Mouse (Mus musculus) embryonic fibroblast, embryonic 13.5 days (primary cell): ENCODE data around the gene C2cd2. TPM values are rescaled to one million over a fixed set of nuclear protein-coding genes. Genes with fewer than 3 reads are reported as not detected.

Experiments
- H3K27ac ChIP-seq: 2 replicates; pipeline ENCODE4 v1.5.1; 2012; ENCODE audit warnings: low read length, control low read depth, inconsistent platforms; ENCODE audit not compliant: insufficient read depth
- H3K4me1 ChIP-seq: 2 replicates; pipeline ENCODE4 v1.6.1; 2011; ENCODE audit warnings: low read length; ENCODE audit not compliant: control insufficient read depth, insufficient read depth
- H3K4me3 ChIP-seq: 2 replicates; pipeline ENCODE4 v1.5.1; 2011; ENCODE audit warnings: mild to moderate bottlenecking, control low read depth, low read length; ENCODE audit not compliant: insufficient read depth
- CTCF ChIP-seq: IDR thresholded peaks from 2 replicates; pipeline ENCODE4 v1.5.1; 2011; ENCODE audit warnings: mild to moderate bottlenecking, control low read depth, low read length, moderate library complexity, borderline replicate concordance; ENCODE audit not compliant: insufficient read depth
- POLR2A ChIP-seq: IDR thresholded peaks from 2 replicates; pipeline ENCODE4 v1.6.1; 2011; ENCODE audit warnings: low read depth, mild to moderate bottlenecking, control low read depth, low read length, moderate library complexity
- polyA plus RNA-seq: library from polyadenylated mRNA; stranded (reverse); fragments of >200 nt; gene quantifications from 2 replicates; pipeline ENCODE4 v1.2.4, GENCODE M21; 2011; ENCODE audit warnings: low read depth; ENCODE audit not compliant: missing spikeins, insufficient read length

The C2cd2 gene
- polyA plus RNA-seq, 1 experiment, result 30.3 TPM

DNA sequence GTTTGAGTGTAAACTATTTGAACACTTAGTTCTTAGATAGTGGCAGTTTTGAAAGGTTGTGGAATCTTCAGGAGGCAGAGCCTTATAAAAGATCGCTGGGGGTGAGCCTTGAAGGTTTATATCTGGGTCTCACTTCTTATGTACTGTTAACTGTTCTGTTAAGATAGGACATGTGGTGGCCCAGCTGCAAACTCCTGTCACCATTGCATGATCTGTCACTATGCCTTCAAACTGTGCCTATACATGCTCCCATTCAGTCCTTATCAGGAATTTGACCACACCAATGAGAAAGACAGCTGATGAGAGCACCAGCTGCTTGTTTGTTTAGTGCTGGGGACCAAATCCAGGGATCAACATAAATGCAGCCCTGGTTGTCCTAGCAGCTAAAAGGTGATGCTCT, 14.9 kb upstream of the C2cd2 start:
- Histone ChIP-seq H3K4me1 (no peaks in the 10 kb centered on the region), H3K27ac (no peak overlapping the region), H3K4me3 (no peak overlapping the region)
- TF ChIP-seq POLR2A (no peak), CTCF (no peak)

DNA sequence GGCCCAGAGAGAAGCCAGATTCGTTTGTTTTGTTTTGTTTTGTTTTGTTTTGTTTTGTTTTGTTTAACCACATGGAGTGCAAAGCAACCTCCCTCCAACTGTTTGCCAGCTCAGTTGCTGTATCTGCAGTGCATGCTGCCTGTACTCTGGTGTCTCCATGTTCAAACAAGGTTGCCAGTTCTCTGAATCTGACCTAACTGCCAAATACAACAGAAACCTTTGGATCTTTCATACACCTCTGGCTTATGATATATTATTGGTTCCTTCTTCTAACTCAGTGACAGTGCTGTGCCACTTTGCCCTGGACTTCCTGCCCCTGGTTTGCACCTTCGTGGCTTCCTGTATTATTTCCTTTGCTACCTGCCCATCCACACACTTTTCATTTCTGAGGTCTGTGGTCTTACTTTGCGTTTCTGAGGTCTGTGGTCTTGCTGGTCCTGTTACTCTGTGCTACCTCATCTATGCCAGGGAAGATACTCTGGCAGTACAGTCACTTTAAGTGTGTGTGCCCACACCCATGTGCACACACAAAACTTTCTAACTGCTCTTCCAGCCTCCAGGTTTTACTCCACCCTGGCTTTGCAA, 1.6 kb upstream of the C2cd2 start:
- TF ChIP-seq POLR2A (no peak), CTCF (no peak)
- H3K4me1 ChIP-seq, result peaks cover 2% of the 10 kb centered on the region; the same call in 1 of the 2 replicates
- no peak overlapping the region for H3K4me3 ChIP-seq
- H3K27ac ChIP-seq, result no peak overlapping the region

GRCm38 (mm10) chr16:97961381-97962150, 832 bp downstream of the C2cd2 start:
- H3K27ac ChIP-seq, result peak overlapping the region; percentile 77
- TF ChIP-seq CTCF (no peak), POLR2A (peak; percentile 62)
- peak overlapping the region; percentile 60 for H3K4me3 ChIP-seq
- peaks cover 8% of the 10 kb centered on the region for H3K4me1 ChIP-seq

DNA sequence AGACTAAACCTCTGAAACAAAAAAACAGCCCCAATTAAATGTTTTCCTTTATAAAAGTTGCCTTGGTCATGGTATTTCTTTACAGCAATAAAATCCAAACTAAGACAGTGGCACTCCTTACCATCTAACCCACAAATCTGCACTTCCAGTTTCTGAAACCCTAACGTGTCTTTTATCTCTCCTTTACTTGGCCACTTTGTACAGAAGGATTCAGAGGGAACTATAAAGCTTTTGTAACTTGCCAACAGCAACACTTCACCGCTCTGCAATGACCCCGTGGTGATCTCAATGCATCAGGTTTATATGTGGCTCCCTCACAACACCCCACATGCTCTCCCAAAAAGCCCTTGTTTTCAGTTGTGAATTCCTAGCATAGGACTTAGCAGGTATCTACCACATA, 2.0 kb downstream of the C2cd2 start:
- H3K27ac ChIP-seq, result no peak overlapping the region
- peaks cover 8% of the 10 kb centered on the region for H3K4me1 ChIP-seq
- H3K4me3 ChIP-seq, result no peak overlapping the region
- TF ChIP-seq POLR2A (no peak), CTCF (no peak)

- H3K4me3 ChIP-seq, result no peak overlapping the region
- H3K4me1 ChIP-seq, result peaks cover 8% of the 10 kb centered on the region
- no peak for TF ChIP-seq POLR2A
- TF ChIP-seq CTCF, result no peak
- H3K27ac ChIP-seq, result no peak overlapping the region
Observed at GRCm38 (mm10) chr16:97958401-97958973, 3.9 kb downstream of the C2cd2 start.

DNA sequence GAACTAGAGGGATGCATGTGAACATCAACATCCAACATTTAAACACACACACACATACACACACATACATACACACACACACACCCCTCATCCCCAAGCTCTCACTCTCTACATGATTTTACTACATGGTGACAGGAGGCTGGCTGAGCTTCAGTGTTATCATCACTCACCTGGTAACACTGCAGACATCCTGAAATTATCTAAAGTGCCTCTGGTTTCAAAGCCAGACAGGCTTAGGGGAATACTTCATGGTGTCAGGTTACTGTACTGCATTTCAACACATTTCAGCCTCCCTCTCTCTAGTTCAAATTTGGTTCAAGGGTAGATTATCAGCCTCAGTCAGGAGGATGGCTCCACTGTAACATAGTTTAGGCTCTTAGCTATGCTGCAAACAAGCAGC, 4.8 kb downstream of the C2cd2 start:
- TF ChIP-seq POLR2A (no peak), CTCF (no peak)
- no peak overlapping the region for H3K4me3 ChIP-seq
- peak overlapping the region; percentile 42; the same call in 1 of the 2 replicates for H3K27ac ChIP-seq
- peaks cover 8% of the 10 kb centered on the region for H3K4me1 ChIP-seq

DNA sequence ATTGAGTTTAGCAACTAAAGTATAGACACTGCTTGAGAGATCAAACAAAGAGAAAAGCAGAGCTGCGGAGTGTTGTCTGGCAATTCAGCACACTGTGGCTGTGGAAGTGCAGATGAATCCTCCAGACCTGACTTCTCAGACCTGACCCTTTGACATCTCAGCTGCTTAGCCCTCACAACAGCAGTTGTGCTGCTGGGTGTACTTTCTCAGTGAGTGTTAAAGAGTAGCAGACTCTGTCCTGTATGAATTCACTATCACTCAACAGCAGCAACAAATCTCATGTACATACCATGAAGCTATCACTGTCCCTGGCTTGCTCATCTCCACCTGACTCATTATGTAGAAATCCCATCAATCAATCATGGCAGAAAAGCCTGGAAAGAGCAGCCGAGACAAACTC, 6.4 kb downstream of the C2cd2 start:
- Histone ChIP-seq H3K4me1 (peaks cover 8% of the 10 kb centered on the region), H3K4me3 (no peak overlapping the region), H3K27ac (no peak overlapping the region)
- TF ChIP-seq CTCF, result no peak
- TF ChIP-seq POLR2A, result no peak

DNA sequence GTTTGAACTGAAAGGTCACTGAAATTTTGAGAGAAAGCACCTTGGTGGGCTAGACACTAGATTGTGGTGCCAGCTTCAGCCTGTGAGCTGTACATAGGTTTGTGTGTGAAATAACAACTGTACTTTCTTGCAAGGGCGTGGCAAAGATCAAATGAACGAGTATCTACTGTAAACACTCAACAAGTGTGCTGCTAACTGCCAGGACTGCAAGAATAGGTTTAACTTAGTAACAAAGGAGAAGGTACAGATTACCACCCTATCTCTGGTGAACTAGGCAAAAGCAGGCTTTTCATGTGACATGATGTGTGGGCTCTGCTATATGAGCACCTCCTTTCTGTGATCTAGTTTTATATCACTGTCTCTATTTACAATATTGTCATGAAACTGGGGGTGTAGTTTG, 9.1 kb downstream of the C2cd2 start:
- TF ChIP-seq POLR2A (no peak), CTCF (no peak)
- no peak overlapping the region for H3K4me3 ChIP-seq

DNA sequence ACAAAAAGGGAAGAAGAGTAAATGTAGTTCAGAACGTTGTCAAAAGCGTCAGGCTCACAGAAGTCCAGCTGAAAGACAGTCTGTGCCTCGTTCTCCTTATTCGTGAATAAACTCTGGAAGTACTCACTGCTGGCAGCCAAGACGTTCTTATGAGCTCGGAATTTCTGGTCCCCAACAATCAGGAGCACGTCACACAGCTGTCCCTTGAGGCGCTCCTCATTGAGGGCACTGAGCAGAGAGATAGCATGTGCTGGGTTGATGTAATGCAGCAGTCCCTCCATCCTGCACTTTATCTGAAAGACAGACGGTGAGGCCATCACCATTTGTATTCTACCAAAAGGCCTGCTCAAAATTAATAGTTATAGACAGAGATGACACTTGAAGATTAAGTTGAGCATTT, 9.6 kb downstream of the C2cd2 start:
- TF ChIP-seq POLR2A, result no peak
- no peak for TF ChIP-seq CTCF
- Histone ChIP-seq H3K27ac (no peak overlapping the region), H3K4me1 (peaks cover 3% of the 10 kb centered on the region), H3K4me3 (no peak overlapping the region)

More for the DNA sequence above, 9.1 kb downstream of the C2cd2 start:
- Histone ChIP-seq H3K27ac (no peak overlapping the region), H3K4me1 (peaks cover 6% of the 10 kb centered on the region)

GRCm38 (mm10) chr16:97952371-97952770, 10.0 kb downstream of the C2cd2 start:
- TF ChIP-seq POLR2A, result no peak
- TF ChIP-seq CTCF, result no peak
- no peak overlapping the region for H3K4me3 ChIP-seq
- no peak overlapping the region for H3K27ac ChIP-seq
- H3K4me1 ChIP-seq, result no peaks in the 10 kb centered on the region
